Mouse (Mus musculus): Measurements from ENCODE around the gene Sirt3. TPM values are rescaled to one million over a fixed set of nuclear protein-coding genes. Genes with fewer than 3 reads are reported as not detected.

Gene Sirt3
- polyA plus RNA-seq, 1 experiment from 2014 or later: 28.9 TPM

GRCm38 (mm10) chr7:140860728-140861127 lies 21.4 kb downstream of the Sirt3 start:
- Histone ChIP-seq H3K27ac (ENCODE audit: low read depth, low read length) (no peak overlapping the region), H3K4me3 (ENCODE audit: low read depth, low read length) (no peak overlapping the region), H3K4me2 (replicated peaks; ENCODE audit: low read depth) (no peak overlapping the region), H3K9me3 (ENCODE audit: control insufficient read depth) (no peaks in the 10 kb centered on the region), H3K9ac (ENCODE audit: low read depth, low read length) (no peak overlapping the region), H3K27me3 (replicated peaks; ENCODE audit: control insufficient read depth, insufficient read depth, low read length) (no peaks in the 10 kb centered on the region), H3K4me1 (replicated peaks; ENCODE audit: control insufficient read depth, insufficient read depth, low read length) (0 out of 2 replicates have a peak, but pooled peaks cover 4% of the 10 kb centered on the region), H3K36me3 (ENCODE audit: control insufficient read depth, insufficient read depth) (peaks cover 46% of the 10 kb centered on the region)
- WGBS: 84% methylated on average over 5 of the region's 5 CpGs
- TF ChIP-seq CTCF (IDR thresholded peaks at IDR 0.05; ENCODE audit: low read depth): no peak
- no peak for ATAC-seq

- Histone ChIP-seq H3K9me3 (ENCODE audit: control insufficient read depth) (no peaks in the 10 kb centered on the region), H3K27ac (ENCODE audit: low read depth, low read length) (no peak overlapping the region), H3K27me3 (replicated peaks; ENCODE audit: control insufficient read depth, insufficient read depth, low read length) (no peaks in the 10 kb centered on the region), H3K36me3 (ENCODE audit: control insufficient read depth, insufficient read depth) (peaks cover 46% of the 10 kb centered on the region), H3K9ac (ENCODE audit: low read depth, low read length) (no peak overlapping the region), H3K4me2 (replicated peaks; ENCODE audit: low read depth) (no peak overlapping the region), H3K4me3 (ENCODE audit: low read depth, low read length) (no peak overlapping the region), H3K4me1 (replicated peaks; ENCODE audit: control insufficient read depth, insufficient read depth, low read length) (0 out of 2 replicates have a peak, but pooled peaks cover 8% of the 10 kb centered on the region)
- no peak for ATAC-seq
- WGBS: 85% methylated on average over 6 of the region's 6 CpGs
- no peak for TF ChIP-seq CTCF (IDR thresholded peaks at IDR 0.05; ENCODE audit: low read depth)
These were observed 22.1 kb downstream of the Sirt3 start for GRCm38 (mm10) chr7:140859997-140860396.

- H3K9ac ChIP-seq (ENCODE audit: low read depth, low read length): no peak overlapping the region
- H3K4me3 ChIP-seq (ENCODE audit: low read depth, low read length): no peak overlapping the region
- peak overlapping the region; percentile 92 for H3K4me2 ChIP-seq (replicated peaks; ENCODE audit: low read depth)
- 0 out of 2 replicates have a peak, but pooled peaks cover 8% of the 10 kb centered on the region for H3K4me1 ChIP-seq (replicated peaks; ENCODE audit: control insufficient read depth, insufficient read depth, low read length)
- no peaks in the 10 kb centered on the region for H3K27me3 ChIP-seq (replicated peaks; ENCODE audit: control insufficient read depth, insufficient read depth, low read length)
- H3K9me3 ChIP-seq (ENCODE audit: control insufficient read depth): no peaks in the 10 kb centered on the region
- H3K36me3 ChIP-seq (ENCODE audit: control insufficient read depth, insufficient read depth): peaks cover 45% of the 10 kb centered on the region
- 96% methylated on average over 8 of the region's 8 CpGs for WGBS
- no peak for TF ChIP-seq CTCF (IDR thresholded peaks at IDR 0.05; ENCODE audit: low read depth)
- no peak overlapping the region for H3K27ac ChIP-seq (ENCODE audit: low read depth, low read length)
- no peak for ATAC-seq
These were observed 23.4 kb downstream of the Sirt3 start for GRCm38 (mm10) chr7:140858746-140859145.

- no peaks in the 10 kb centered on the region for H3K9me3 ChIP-seq (ENCODE audit: control insufficient read depth)
- peak; percentile 9 for ATAC-seq
- peak within 1 kb of the TSS; percentile 80 for H3K4me3 ChIP-seq (ENCODE audit: low read depth, low read length)
- TF ChIP-seq CTCF (IDR thresholded peaks at IDR 0.05; ENCODE audit: low read depth): no peak
- no peaks in the 10 kb centered on the region for H3K27me3 ChIP-seq (replicated peaks; ENCODE audit: control insufficient read depth, insufficient read depth, low read length)
- H3K9ac ChIP-seq (ENCODE audit: low read depth, low read length): peak within 1 kb of the TSS; percentile 87
- peak within 1 kb of the TSS; percentile 92 for H3K4me2 ChIP-seq (replicated peaks; ENCODE audit: low read depth)
- 26% methylated on average over 40 of the region's 40 CpGs for WGBS
- 0 out of 2 replicates have a peak, but pooled peaks cover 8% of the 10 kb centered on the region for H3K4me1 ChIP-seq (replicated peaks; ENCODE audit: control insufficient read depth, insufficient read depth, low read length)
- peak within 1 kb of the TSS; percentile 98 for H3K27ac ChIP-seq (ENCODE audit: low read depth, low read length)
- H3K36me3 ChIP-seq (ENCODE audit: control insufficient read depth, insufficient read depth): peaks cover 51% of the 10 kb centered on the region
These were observed 24.3 kb downstream of the Sirt3 start, which contains the start of gene Bet1l for GRCm38 (mm10) chr7:140857550-140858505. TSS of gene Bet1l (minus strand) at chr7:140857577.

GRCm38 (mm10) chr7:140856785-140857549 lies 25.1 kb downstream of the Sirt3 start, which contains the start of gene Ric8a:
TSS of gene Ric8a (plus strand) at chr7:140856957.
- no peak for TF ChIP-seq CTCF (IDR thresholded peaks at IDR 0.05; ENCODE audit: low read depth)
- peak within 1 kb of the TSS; percentile 98 for H3K27ac ChIP-seq (ENCODE audit: low read depth, low read length)
- peak within 1 kb of the TSS; percentile 87 for H3K9ac ChIP-seq (ENCODE audit: low read depth, low read length)
- H3K27me3 ChIP-seq (replicated peaks; ENCODE audit: control insufficient read depth, insufficient read depth, low read length): no peaks in the 10 kb centered on the region
- ATAC-seq: peak; percentile 77
- peak within 1 kb of the TSS; percentile 80 for H3K4me3 ChIP-seq (ENCODE audit: low read depth, low read length)
- no peaks in the 10 kb centered on the region for H3K9me3 ChIP-seq (ENCODE audit: control insufficient read depth)
- peak within 1 kb of the TSS; percentile 92 for H3K4me2 ChIP-seq (replicated peaks; ENCODE audit: low read depth)
- H3K36me3 ChIP-seq (ENCODE audit: control insufficient read depth, insufficient read depth): peaks cover 53% of the 10 kb centered on the region
- H3K4me1 ChIP-seq (replicated peaks; ENCODE audit: control insufficient read depth, insufficient read depth, low read length): 0 out of 2 replicates have a peak, but pooled peaks cover 8% of the 10 kb centered on the region
- under 1% methylated on average over 50 of the region's 50 CpGs for whole genome bisulfite sequencing

All from intestine, postnatal 0 days (tissue).